Mouse (Mus musculus): ENCODE measurements at regions not wholly inside any gene's neighbourhood (a gene's known extent, or its start where the extent isn't known, plus 50 kb on each side); places are given as distances from the start of the nearest gene placed in this dataset.

DNA sequence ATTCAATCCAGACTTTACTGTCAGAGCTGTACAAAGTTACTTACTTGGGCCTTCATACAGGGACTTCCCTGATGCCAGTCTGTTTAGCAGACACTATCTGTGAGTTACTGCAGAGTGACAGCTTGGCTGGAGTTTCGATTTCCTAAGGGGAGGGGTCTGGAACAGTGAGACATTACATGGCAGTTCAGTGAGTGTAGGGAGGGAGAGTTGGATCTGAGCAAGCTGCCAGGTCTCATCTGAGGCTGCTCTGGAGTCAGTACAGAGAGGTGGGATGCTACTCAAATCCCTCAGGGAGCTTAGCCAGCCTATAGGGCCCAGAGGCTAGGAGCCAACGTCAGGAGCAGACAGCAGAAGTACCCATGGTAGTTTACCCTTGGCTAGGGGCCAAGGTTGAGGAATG lies 1329.8 kb upstream of the Nr2f1 start:
- Histone ChIP-seq H3K4me1 (no peaks in the 10 kb centered on the region), H3K9ac (no peak overlapping the region), H3K27ac (no peak overlapping the region), H3K27me3 (replicated peaks) (no peaks in the 10 kb centered on the region), H3K36me3 (no peaks in the 10 kb centered on the region), H3K9me3 (no peaks in the 10 kb centered on the region), H3K4me2 (no peak overlapping the region), H3K4me3 (replicated peaks) (no peak overlapping the region)
- ATAC-seq (ENCODE audit: insufficient read depth, low FRiP score, low read depth), result 0 out of 2 replicates have a peak, but pooled peaks have one; percentile 35
- 34% methylated on average over 2 of the region's 2 CpGs for WGBS

DNA sequence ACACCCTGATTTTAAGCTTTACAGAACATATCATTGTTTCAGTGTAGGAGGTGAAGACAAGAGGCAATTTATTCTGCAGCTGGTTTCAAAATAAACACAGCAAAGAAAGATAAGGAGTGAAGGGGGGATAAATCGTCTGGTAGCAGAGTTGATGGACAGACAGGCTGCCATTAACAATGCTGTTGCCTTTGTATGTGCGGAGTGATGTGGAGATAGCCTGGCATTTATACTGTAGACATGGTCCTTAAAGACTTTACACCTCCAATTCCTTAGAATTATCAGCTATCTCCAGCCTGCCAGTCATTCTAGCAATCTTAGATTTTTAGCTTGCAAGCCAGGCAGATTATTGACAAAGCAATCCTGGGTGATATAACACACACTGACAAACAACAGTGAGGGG lies 1332.5 kb upstream of the Arrdc3 start:
- Histone ChIP-seq H3K4me3 (replicated peaks) (no peak overlapping the region), H3K36me3 (no peaks in the 10 kb centered on the region), H3K27ac (no peak overlapping the region), H3K27me3 (replicated peaks) (no peaks in the 10 kb centered on the region), H3K4me1 (no peaks in the 10 kb centered on the region), H3K9ac (no peak overlapping the region), H3K9me3 (no peaks in the 10 kb centered on the region), H3K4me2 (no peak overlapping the region)
- ATAC-seq (ENCODE audit: insufficient read depth, low FRiP score, low read depth), result no peak
- WGBS, result 10% methylated on average over 2 of the region's 2 CpGs

DNA sequence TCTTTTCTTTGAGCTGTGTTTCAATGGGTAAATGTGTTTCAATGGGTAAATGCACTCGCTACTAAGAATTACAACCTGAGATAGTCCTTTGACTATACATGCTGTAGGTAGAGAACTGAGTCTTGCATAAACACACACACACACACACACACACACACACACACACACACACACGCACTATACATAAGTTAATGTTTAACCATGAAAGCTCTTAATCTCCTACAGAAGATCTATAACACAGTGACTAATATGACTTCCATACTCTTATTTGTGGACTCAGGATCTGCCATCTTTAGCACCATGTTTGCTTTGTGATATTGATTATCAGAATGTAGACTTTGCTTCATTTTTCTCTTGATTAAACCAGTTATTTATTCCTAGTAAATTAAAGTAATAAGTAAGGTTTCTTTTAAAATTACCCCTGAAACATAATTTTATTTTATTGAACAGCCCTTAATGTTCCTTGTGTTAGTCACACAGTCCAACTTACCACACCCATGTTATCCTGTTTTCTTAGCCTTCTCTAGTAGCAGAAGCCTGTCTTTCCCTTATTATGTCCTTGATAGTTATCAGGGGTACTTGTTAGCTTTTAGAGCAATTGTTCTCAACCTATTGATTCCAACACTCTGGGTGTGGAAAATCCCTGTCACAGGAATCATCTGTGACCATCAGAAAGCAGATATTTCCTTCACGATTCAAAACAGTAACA lies 1327.5 kb upstream of the Arrdc3 start:
- peak; percentile 93 for ATAC-seq (ENCODE audit: insufficient read depth, low FRiP score, low read depth)
- H3K4me3 ChIP-seq (replicated peaks), result no peak overlapping the region
- H3K27me3 ChIP-seq (replicated peaks), result no peaks in the 10 kb centered on the region
- no peak overlapping the region for H3K9ac ChIP-seq
- H3K9me3 ChIP-seq, result no peaks in the 10 kb centered on the region
- H3K27ac ChIP-seq, result no peak overlapping the region
- 67% methylated on average over 3 of the region's 3 CpGs for WGBS
- no peaks in the 10 kb centered on the region for H3K4me1 ChIP-seq
- H3K36me3 ChIP-seq, result no peaks in the 10 kb centered on the region
- H3K4me2 ChIP-seq, result no peak overlapping the region
